Mouse (Mus musculus) cortical plate, adult 2 months (tissue): ENCODE results near the gene Frmd4a. TPM values are rescaled to one million over a fixed set of nuclear protein-coding genes. Genes with fewer than 3 reads are reported as not detected.

Source experiments
- H3K27ac ChIP-seq: fragments of 200-500 bp; 2 replicates; pipeline ENCODE4 v1.5.1; 2012; ENCODE audit warnings: low read length, control low read depth, inconsistent platforms; ENCODE audit not compliant: insufficient read depth
- H3K4me1 ChIP-seq: fragments of 200-500 bp; 2 replicates; pipeline ENCODE4 v1.6.1; 2011; ENCODE audit warnings: low read length; ENCODE audit not compliant: control insufficient read depth, insufficient read depth
- H3K4me3 ChIP-seq: fragments of 200-500 bp; 2 replicates; pipeline ENCODE4 v1.5.1; 2011; ENCODE audit warnings: mild to moderate bottlenecking, low read length, control low read depth; ENCODE audit not compliant: insufficient read depth
- CTCF ChIP-seq: fragments of 200-500 bp; IDR thresholded peaks from 2 replicates; pipeline ENCODE4 v1.5.1; 2011; ENCODE audit warnings: mild to moderate bottlenecking, control low read depth, low read length; ENCODE audit not compliant: insufficient read depth; ENCODE audit errors: extremely low read depth
- POLR2A ChIP-seq: fragments of 200-500 bp; IDR thresholded peaks from 2 replicates; pipeline ENCODE4 v1.6.1; 2011; ENCODE audit warnings: mild to moderate bottlenecking, low read length, control low read depth; ENCODE audit not compliant: insufficient read depth; ENCODE audit errors: extremely low read depth
- polyA plus RNA-seq: library from polyadenylated mRNA; depleted of rRNA; stranded (reverse); fragments of >200 nt; gene quantifications from 2 replicates; pipeline ENCODE4 v1.2.3, GENCODE M21; 2012

Frmd4a gene
- polyA plus RNA-seq, 1 experiment, result 33.9 TPM

- H3K4me1 ChIP-seq, result peaks cover 9% of the 10 kb centered on the region
- no peak for TF ChIP-seq CTCF
- no peak for TF ChIP-seq POLR2A
- H3K4me3 ChIP-seq, result no peak overlapping the region
- peak overlapping the region; percentile 50 for H3K27ac ChIP-seq
Observed at GRCm38 (mm10) chr2:4156511-4156910, 139.0 kb downstream of the Frmd4a start.

- Histone ChIP-seq H3K27ac (no peak overlapping the region), H3K4me1 (peaks cover 9% of the 10 kb centered on the region), H3K4me3 (no peak overlapping the region)
- TF ChIP-seq CTCF (no peak), POLR2A (no peak)
Observed at GRCm38 (mm10) chr2:4157396-4157795, 139.9 kb downstream of the Frmd4a start.

GRCm38 (mm10) chr2:4159574-4160203, 142.2 kb downstream of the Frmd4a start:
- Histone ChIP-seq H3K4me3 (no peak overlapping the region), H3K4me1 (peaks cover 2% of the 10 kb centered on the region; the same call in 1 of the 2 replicates), H3K27ac (no peak overlapping the region)
- no peak for TF ChIP-seq CTCF
- TF ChIP-seq POLR2A, result no peak

GRCm38 (mm10) chr2:4166191-4166590, 148.7 kb downstream of the Frmd4a start:
- Histone ChIP-seq H3K27ac (no peak overlapping the region), H3K4me3 (no peak overlapping the region), H3K4me1 (no peaks in the 10 kb centered on the region; the same call in 1 of the 2 replicates)
- no peak for TF ChIP-seq CTCF
- no peak for TF ChIP-seq POLR2A

- no peak for TF ChIP-seq CTCF
- TF ChIP-seq POLR2A, result no peak
- Histone ChIP-seq H3K4me3 (no peak overlapping the region), H3K27ac (no peak overlapping the region), H3K4me1 (no peaks in the 10 kb centered on the region; the same call in 1 of the 2 replicates)
Observed at GRCm38 (mm10) chr2:4167131-4167530, 149.6 kb downstream of the Frmd4a start.

GRCm38 (mm10) chr2:4169726-4170125, 152.2 kb downstream of the Frmd4a start:
- Histone ChIP-seq H3K27ac (no peak overlapping the region), H3K4me3 (no peak overlapping the region), H3K4me1 (no peaks in the 10 kb centered on the region; the same call in 1 of the 2 replicates)
- TF ChIP-seq POLR2A (no peak), CTCF (no peak)

- H3K27ac ChIP-seq, result no peak overlapping the region
- TF ChIP-seq POLR2A, result no peak
- TF ChIP-seq CTCF, result no peak
- no peaks in the 10 kb centered on the region; the same call in 1 of the 2 replicates for H3K4me1 ChIP-seq
- no peak overlapping the region for H3K4me3 ChIP-seq
Observed at GRCm38 (mm10) chr2:4170189-4170588, 152.7 kb downstream of the Frmd4a start.

- peaks cover 4% of the 10 kb centered on the region for H3K4me1 ChIP-seq
- no peak overlapping the region for H3K27ac ChIP-seq
- TF ChIP-seq POLR2A, result no peak
- TF ChIP-seq CTCF, result no peak
- no peak overlapping the region for H3K4me3 ChIP-seq
Observed at GRCm38 (mm10) chr2:4184991-4185390, 167.5 kb downstream of the Frmd4a start.

GRCm38 (mm10) chr2:4187521-4187920, 170.0 kb downstream of the Frmd4a start:
- TF ChIP-seq POLR2A, result no peak
- TF ChIP-seq CTCF, result no peak
- Histone ChIP-seq H3K4me3 (no peak overlapping the region), H3K27ac (no peak overlapping the region), H3K4me1 (peaks cover 4% of the 10 kb centered on the region)

GRCm38 (mm10) chr2:4188303-4188702, 170.8 kb downstream of the Frmd4a start:
- Histone ChIP-seq H3K4me1 (peaks cover 4% of the 10 kb centered on the region), H3K27ac (no peak overlapping the region), H3K4me3 (no peak overlapping the region)
- TF ChIP-seq POLR2A (no peak), CTCF (no peak)
